Mouse (Mus musculus): Measurements from ENCODE around the gene Gm10181. TPM values are rescaled to one million over a fixed set of nuclear protein-coding genes. Genes with fewer than 3 reads are reported as not detected.
"Not testable (repeated sequence)": the region's sequence is repeated elsewhere in the genome, so short reads cannot be mapped to it uniquely, and the experiment has no call there.

The Gm10181 gene
- polyA plus RNA-seq, 1 experiment from 2014 or later, result not detected

- 94% methylated on average over 1 of the region's 1 CpGs for WGBS
- no peaks in the 10 kb centered on the region for H3K4me1 ChIP-seq
- H3K4me3 ChIP-seq, result no peak overlapping the region
- peaks cover 9% of the 10 kb centered on the region; the same call in 1 of the 2 replicates for H3K9me3 ChIP-seq
- no peaks in the 10 kb centered on the region for H3K27me3 ChIP-seq (ENCODE audit: poor library complexity, severe bottlenecking)
- DNase-seq (ENCODE audit: extremely low spot score, low spot score), result no peak
- H3K27ac ChIP-seq, result no peak overlapping the region
- peaks cover 37% of the 10 kb centered on the region for H3K36me3 ChIP-seq (replicated peaks)
Measured at GRCm38 (mm10) chr9:25102881-25103280, 13.7 kb downstream of the Gm10181 start.

- no peaks in the 10 kb centered on the region for H3K27me3 ChIP-seq (ENCODE audit: poor library complexity, severe bottlenecking)
- no peak overlapping the region for H3K27ac ChIP-seq
- H3K36me3 ChIP-seq (replicated peaks), result peaks cover 50% of the 10 kb centered on the region
- DNase-seq (ENCODE audit: extremely low spot score, low spot score), result peak; percentile 21
- H3K4me3 ChIP-seq, result no peak overlapping the region
- H3K9me3 ChIP-seq, result peaks cover 9% of the 10 kb centered on the region; the same call in 1 of the 2 replicates
- H3K4me1 ChIP-seq, result no peaks in the 10 kb centered on the region
Measured at GRCm38 (mm10) chr9:25104638-25105037, 15.4 kb downstream of the Gm10181 start.

DNA sequence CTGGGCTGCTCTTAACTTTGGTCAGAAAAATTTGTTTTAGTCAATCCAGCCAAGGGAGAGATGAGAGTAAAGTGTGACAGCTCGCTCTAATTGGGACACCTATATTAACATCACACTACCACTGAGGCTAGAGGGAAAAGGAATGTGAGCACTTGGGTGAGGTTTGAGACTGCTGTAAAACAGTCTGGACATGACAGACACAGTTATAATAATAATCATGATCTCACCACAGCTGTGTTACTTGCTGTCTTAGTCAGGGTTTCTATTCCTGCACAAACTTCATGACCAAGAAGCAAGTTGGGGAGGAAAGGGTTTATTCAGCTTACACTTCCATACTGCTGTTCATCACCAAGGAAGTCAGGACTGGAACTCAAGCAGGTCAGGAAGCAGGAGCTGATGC is 34.4 kb downstream of the Gm10181 start:
- not testable (repeated sequence) for DNase-seq (ENCODE audit: extremely low spot score, low spot score); H3K27ac ChIP-seq; H3K4me3 ChIP-seq; H3K9me3 ChIP-seq; H3K27me3 ChIP-seq (ENCODE audit: poor library complexity, severe bottlenecking); H3K4me1 ChIP-seq
- WGBS, result 100% methylated on average over 1 of the region's 1 CpGs
- peaks cover 52% of the 10 kb centered on the region for H3K36me3 ChIP-seq (replicated peaks)

DNA sequence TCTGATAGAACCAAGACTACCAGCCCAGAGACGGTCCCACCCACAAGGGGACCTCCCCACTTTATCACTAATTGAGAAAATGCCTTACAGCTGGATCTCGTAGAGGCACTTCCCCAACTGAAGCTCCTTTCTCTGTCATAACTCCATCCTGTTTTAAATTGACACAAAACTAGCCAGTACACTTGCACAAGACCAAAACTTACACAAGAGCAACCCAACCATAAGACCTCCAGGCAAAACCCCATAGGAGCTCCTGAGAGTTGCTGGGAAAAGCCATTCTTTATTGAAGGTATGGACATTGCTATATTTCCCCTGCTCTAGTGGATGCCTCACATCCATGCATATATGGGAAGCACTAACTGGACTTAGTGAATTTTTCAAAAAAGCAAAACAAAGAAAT is 34.8 kb downstream of the Gm10181 start:
- H3K36me3 ChIP-seq (replicated peaks), result peaks cover 50% of the 10 kb centered on the region
- H3K9me3 ChIP-seq, result no peaks in the 10 kb centered on the region
- H3K27me3 ChIP-seq (ENCODE audit: poor library complexity, severe bottlenecking), result no peaks in the 10 kb centered on the region
- H3K4me1 ChIP-seq, result no peaks in the 10 kb centered on the region
- H3K27ac ChIP-seq, result no peak overlapping the region
- WGBS, result 79% methylated on average over 2 of the region's 2 CpGs
- no peak for DNase-seq (ENCODE audit: extremely low spot score, low spot score)
- no peak overlapping the region for H3K4me3 ChIP-seq

DNA sequence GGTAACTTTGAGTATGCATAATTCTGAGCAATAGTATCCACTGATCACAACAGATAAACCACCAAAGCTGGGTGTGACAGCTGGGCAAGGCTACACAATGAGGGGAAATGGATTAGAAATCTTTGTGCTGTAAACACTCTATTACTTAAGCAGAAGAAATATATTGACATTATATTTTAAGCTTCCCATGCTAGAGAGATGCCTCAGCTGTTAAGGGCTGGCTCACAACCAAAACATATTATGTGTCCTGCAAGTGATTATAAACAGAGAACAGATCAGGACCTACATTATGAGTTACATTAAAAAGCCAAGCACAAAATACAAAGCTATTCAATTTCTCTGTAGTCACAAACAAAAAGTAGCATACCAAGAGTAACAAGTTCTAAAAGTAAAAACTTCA is 43.0 kb downstream of the Gm10181 start:
- no peak for DNase-seq (ENCODE audit: extremely low spot score, low spot score)
- no peaks in the 10 kb centered on the region for H3K9me3 ChIP-seq
- H3K27me3 ChIP-seq (ENCODE audit: poor library complexity, severe bottlenecking), result no peaks in the 10 kb centered on the region
- no peak overlapping the region for H3K4me3 ChIP-seq
- no peaks in the 10 kb centered on the region for H3K4me1 ChIP-seq
- H3K27ac ChIP-seq, result no peak overlapping the region
- H3K36me3 ChIP-seq (replicated peaks), result peaks cover 12% of the 10 kb centered on the region

DNA sequence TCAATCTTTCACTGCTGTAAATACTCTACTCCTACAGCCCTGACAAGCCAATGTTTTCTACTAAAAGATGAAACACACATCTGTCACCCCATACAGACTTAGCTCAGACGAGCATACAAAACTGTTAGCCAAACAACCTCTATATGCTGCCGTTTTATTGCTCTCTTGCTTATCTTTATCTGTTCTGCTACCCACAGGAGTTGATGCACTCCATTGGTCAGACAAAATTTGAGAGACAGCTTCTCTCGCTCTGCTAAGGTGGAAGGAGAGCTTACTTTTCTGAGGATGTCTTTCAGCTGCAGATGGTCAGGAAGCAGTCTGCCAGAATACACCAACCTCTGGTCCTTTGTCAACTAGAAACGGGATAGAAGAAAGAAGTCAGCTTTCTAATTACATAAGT is 43.7 kb downstream of the Gm10181 start:
- Histone ChIP-seq H3K4me1 (no peaks in the 10 kb centered on the region), H3K9me3 (no peaks in the 10 kb centered on the region), H3K27ac (no peak overlapping the region), H3K27me3 (ENCODE audit: poor library complexity, severe bottlenecking) (no peaks in the 10 kb centered on the region), H3K36me3 (replicated peaks) (peaks cover 12% of the 10 kb centered on the region), H3K4me3 (no peak overlapping the region)
- WGBS, result 90% methylated on average over 4 of the region's 4 CpGs
- DNase-seq (ENCODE audit: extremely low spot score, low spot score), result no peak

GRCm38 (mm10) chr9:25138900-25139299 is 49.7 kb downstream of the Gm10181 start:
- Histone ChIP-seq H3K36me3 (replicated peaks) (no peaks in the 10 kb centered on the region), H3K4me3 (no peak overlapping the region), H3K4me1 (0 out of 2 replicates have a peak, but pooled peaks cover 2% of the 10 kb centered on the region), H3K27me3 (ENCODE audit: poor library complexity, severe bottlenecking) (no peaks in the 10 kb centered on the region), H3K9me3 (no peaks in the 10 kb centered on the region), H3K27ac (no peak overlapping the region)
- DNase-seq (ENCODE audit: extremely low spot score, low spot score), result no peak
- WGBS, result 92% methylated on average over 1 of the region's 1 CpGs

Other genes with a start within 250 kb of the Gm10181 start
- gene Herpud2, start 62.4 kb downstream of the Gm10181 start, polyA plus RNA-seq (2016; fragmentation: Nextera tagmentation; extraction: Ambion mirVana), result 22.1 and 24.2 TPM in 2 replicates
- 214 and 245 TPM in 2 replicates for gene Sept7, start 163.0 kb downstream of the Gm10181 start, polyA plus RNA-seq (2016; fragmentation: Nextera tagmentation; extraction: Ambion mirVana)